Mouse (Mus musculus) ovary, postnatal 10 days (tissue): Measurements from ENCODE around the gene Sccpdh.

Experiments used
- DNase-seq: peaks from one replicate; pipeline ENCODE4 v3.0.0; 2022; ENCODE audit warnings: low spot score

Sccpdh gene

DNA sequence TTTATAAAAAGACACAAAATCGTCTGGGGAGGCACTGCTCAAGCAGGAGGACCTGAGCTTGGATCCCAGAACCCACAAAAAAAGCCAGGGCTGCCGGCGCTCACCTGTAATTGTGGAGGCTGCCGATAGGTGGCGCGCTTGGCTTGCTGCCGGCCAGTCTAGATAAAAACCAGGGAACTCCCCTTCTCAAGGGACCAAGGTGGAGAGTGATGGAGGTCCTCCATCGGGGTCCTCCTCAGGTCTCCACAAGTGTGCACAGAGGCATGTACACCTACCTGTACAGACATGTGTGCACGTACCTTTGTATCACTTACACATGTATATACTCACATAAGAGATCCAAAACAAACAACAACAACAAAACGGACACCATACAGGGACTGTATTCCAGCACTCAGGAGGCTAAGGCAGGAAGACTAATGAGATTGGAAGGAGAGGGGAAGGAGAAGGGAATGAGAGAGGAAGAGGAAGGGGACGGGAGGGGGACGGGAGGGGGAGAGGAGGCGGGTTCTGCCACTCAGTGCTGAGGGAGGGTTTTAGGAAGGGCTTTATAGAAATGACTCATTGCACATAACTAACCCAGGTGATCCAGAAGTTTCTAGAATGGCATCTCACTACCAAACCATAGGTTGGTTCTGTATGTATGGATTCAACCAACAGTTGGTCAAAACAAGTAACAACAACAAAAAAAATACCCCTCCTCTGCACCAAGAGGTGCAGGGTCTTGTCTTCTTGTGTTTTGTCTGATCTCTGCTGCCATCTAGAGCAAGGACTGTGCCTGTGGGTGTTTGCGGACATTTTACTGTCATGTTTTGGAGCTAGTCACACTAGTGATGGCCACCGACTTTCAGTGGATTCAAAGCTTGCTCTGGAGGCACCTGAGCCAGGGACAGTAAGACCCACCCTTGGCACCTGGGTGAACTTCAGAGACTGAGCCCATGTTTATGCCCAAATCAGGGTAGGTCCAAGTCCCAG, 66.8 kb downstream of the Sccpdh start:
- peak; percentile 56 for DNase-seq

GRCm38 (mm10) chr1:179736483-179736882, 68.5 kb downstream of the Sccpdh start:
- no peak for DNase-seq
